10 mouse cellular contexts compared by ENCODE assay signal in the genomic region with DNA sequence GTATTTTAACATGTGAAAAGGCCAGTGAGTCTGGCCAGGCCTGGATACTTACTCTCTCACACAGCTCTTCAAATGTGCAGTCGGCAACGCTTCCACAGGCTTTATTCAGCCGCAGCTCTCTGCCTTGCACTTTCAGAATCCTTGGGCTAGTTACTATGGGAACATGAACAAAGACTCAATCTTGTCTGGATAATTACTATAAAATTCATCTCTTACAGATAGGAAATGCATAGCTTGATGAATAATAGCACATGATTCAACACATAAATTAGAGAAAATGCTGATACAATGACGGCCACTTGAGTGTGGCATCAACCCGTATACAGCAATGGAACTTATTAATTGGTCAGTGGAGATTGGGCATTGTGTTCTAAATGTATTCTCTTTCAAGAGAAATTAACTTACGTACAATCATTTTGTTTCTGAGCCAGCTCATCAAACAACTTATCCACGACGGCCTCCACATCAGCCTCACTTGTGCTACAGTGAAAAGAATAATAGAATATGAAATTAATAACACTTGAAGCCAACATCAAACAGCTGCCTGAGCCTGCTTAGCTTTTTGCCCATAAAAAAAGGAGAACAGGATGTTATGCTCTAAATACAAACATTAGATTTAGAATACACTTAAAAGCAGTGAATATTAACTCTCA.
DNase-seq lines count a peak whose midpoint lies in the region; ATAC-seq lines count a peak whose summit lies in the region.
"Had no signal": no experiment of that assay in that cellular context is flagged by ENCODE, and none has a peak within 500 bp of the region (broad histone marks: within the 10 kb centered on the region; RNA-seq: fewer than 3 reads in every experiment).

No protein-coding gene starts in this region.

- H3K27me3 ChIP-seq in embryonic facial prominence, embryonic 13.5 days = no peaks in the 10 kb centered on the region
- H3K27me3 ChIP-seq in embryonic facial prominence, embryonic 10.5 days (replicated peaks; ENCODE audit: low read depth, poor library complexity, severe bottlenecking) = 0 out of 2 replicates have a peak, but pooled peaks cover 4% of the 10 kb centered on the region
- H3K27me3 ChIP-seq in midbrain, embryonic 11.5 days (ENCODE audit: control insufficient read depth, insufficient read depth, low read length) = no peaks in the 10 kb centered on the region

- H3K9ac ChIP-seq in embryonic facial prominence, embryonic 13.5 days = no peak overlapping the region
- H3K9ac ChIP-seq in midbrain, embryonic 11.5 days (ENCODE audit: low read length) = peak overlapping the region; percentile 5; the same call in 1 of the 2 replicates

- no peaks in the 10 kb centered on the region; the same call in 1 of the 2 replicates for H3K36me3 ChIP-seq in embryonic facial prominence, embryonic 13.5 days
- H3K36me3 ChIP-seq in embryonic facial prominence, embryonic 10.5 days (replicated peaks) = no peaks in the 10 kb centered on the region
- no peaks in the 10 kb centered on the region for H3K36me3 ChIP-seq in midbrain, embryonic 11.5 days (ENCODE audit: control insufficient read depth, insufficient read depth, low read length)

- no peak for ATAC-seq in embryonic facial prominence, embryonic 13.5 days (ENCODE audit: insufficient number of reproducible peaks, insufficient read depth, low FRiP score, low TSS enrichment, low read depth)
- peak; percentile 36; the same call in 1 of the 2 replicates for ATAC-seq in midbrain, embryonic 11.5 days (ENCODE audit: low FRiP score)

- 71% methylated on average over 8 of the region's 8 CpGs for WGBS in embryonic facial prominence, embryonic 13.5 days
- 77% methylated on average over 8 of the region's 8 CpGs for WGBS in embryonic facial prominence, embryonic 10.5 days
- WGBS in midbrain, embryonic 11.5 days = 29% methylated on average over 8 of the region's 8 CpGs

- no peaks in the 10 kb centered on the region for H3K9me3 ChIP-seq in embryonic facial prominence, embryonic 13.5 days
- no peaks in the 10 kb centered on the region for H3K9me3 ChIP-seq in embryonic facial prominence, embryonic 10.5 days
- no peaks in the 10 kb centered on the region for H3K9me3 ChIP-seq in midbrain, embryonic 11.5 days (ENCODE audit: control insufficient read depth, low read length)

- no peaks in the 10 kb centered on the region for H3K4me1 ChIP-seq in embryonic facial prominence, embryonic 13.5 days
- H3K4me1 ChIP-seq in embryonic facial prominence, embryonic 10.5 days = peaks cover 10% of the 10 kb centered on the region
- H3K4me1 ChIP-seq in midbrain, embryonic 11.5 days (ENCODE audit: control insufficient read depth, insufficient read depth, low read length) = peaks cover 36% of the 10 kb centered on the region

- no peak overlapping the region for H3K4me2 ChIP-seq in embryonic facial prominence, embryonic 13.5 days
- no peak overlapping the region for H3K4me2 ChIP-seq in midbrain, embryonic 11.5 days

- peak overlapping the region; percentile 22; the same call in 1 of the 2 replicates for H3K27ac ChIP-seq in embryonic facial prominence, embryonic 13.5 days
- H3K27ac ChIP-seq in embryonic facial prominence, embryonic 10.5 days (replicated peaks) = no peak overlapping the region
- peak overlapping the region; percentile 30 for H3K27ac ChIP-seq in midbrain, embryonic 11.5 days (ENCODE audit: low read depth, low read length)

- no peak overlapping the region for H3K4me3 ChIP-seq in embryonic facial prominence, embryonic 13.5 days
- H3K4me3 ChIP-seq in embryonic facial prominence, embryonic 10.5 days = no peak overlapping the region
- H3K4me3 ChIP-seq in midbrain, embryonic 11.5 days (ENCODE audit: low read depth, low read length) = no peak overlapping the region

- DNase-seq in embryonic facial prominence, embryonic 10.5 days (ENCODE audit: low spot score) = no peak
- peak; percentile 10 for DNase-seq in right cerebral cortex, adult 18-20 months
- DNase-seq in right cerebral cortex, postnatal 14 days = no peak
- DNase-seq in midbrain, embryonic 11.5 days (ENCODE audit: low spot score, missing footprints) = no peak
- no peak for DNase-seq in lung, postnatal 14 days
- DNase-seq in adipocyte (ENCODE audit: low spot score) = no peak
- DNase-seq in kidney, adult 9 months = no peak
- DNase-seq: kidney, postnatal 36 days; liver had no signal
